Mouse (Mus musculus) left cerebral cortex, adult 11 months (tissue): ENCODE results near the gene Aifm1.
"Not testable (repeated sequence)": the region's sequence is repeated elsewhere in the genome, so short reads cannot be mapped to it uniquely, and the experiment has no call there.

Experiments
- DNase-seq: peaks from one replicate; pipeline ENCODE4 v3.0.0; 2022; ENCODE audit warnings: low spot score

Aifm1 gene

GRCm38 (mm10) chrX:48456956-48457355 is 56.4 kb downstream of the Aifm1 start:
- no peak for DNase-seq

DNA sequence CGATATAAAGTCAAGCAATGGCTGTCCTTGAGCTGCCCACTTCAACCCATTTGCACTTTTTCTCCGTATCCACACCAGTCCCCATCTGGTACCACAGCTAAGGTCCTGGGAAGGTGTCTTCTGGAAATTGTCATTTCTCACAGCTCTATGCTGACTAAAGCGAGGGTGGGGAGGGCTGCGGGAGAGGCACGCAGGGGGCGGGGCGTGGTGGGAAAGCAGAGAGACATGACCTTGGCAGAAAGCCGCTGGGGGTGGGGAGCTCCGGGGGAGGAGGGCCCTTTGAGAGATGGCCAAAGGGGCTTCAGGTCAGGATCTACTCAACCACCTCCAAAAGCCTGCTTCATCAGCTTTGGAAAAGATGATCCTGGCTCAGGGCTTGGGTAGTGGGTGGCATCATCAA is 58.3 kb downstream of the Aifm1 start:
- DNase-seq: no peak

GRCm38 (mm10) chrX:48454495-48454878 is 58.9 kb downstream of the Aifm1 start:
- DNase-seq: no peak

DNA sequence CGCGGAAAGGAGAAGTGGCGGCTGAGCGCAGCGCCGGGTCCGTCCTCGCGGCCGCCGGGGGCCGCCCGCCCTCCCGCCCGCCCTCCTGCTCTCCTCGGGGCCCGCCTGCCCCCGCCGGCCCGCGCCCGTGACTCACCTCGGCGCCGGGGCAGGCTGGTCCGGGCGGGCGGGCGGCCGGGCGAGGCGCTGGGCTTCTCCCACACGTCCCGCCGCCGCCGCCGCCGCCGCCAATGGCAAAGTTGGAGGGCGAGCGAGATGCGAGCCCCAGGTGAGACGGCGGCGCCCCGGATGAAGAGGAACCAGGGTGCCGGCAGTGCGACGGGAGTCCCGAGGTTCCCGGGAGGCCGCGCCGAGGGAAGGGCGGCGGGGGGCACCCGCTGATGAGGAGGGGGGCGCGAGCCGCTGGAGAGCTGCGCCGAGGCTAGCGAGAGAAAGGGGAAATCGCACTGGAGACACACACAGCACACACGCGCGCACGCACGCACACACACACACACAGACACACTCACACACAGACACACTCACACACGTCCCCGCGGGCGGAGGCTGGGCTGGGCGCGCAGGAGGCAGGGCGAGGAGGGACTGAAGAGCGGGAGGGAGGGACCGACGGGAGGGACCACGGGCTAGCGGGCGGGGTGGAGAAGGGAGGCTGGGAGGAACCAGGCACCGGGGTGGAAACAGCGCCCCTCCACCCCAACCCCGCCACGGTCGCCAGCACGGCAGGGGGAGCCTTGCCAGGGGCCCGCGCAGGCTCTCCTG is 59.4 kb downstream of the Aifm1 start:
- no peak for DNase-seq

- DNase-seq: no peak
These were observed 60.3 kb downstream of the Aifm1 start for GRCm38 (mm10) chrX:48452931-48453673.

GRCm38 (mm10) chrX:48452231-48452890 is 61.0 kb downstream of the Aifm1 start:
- no peak for DNase-seq

- DNase-seq: no peak
These were observed 63.7 kb downstream of the Aifm1 start for GRCm38 (mm10) chrX:48449646-48450045.

DNA sequence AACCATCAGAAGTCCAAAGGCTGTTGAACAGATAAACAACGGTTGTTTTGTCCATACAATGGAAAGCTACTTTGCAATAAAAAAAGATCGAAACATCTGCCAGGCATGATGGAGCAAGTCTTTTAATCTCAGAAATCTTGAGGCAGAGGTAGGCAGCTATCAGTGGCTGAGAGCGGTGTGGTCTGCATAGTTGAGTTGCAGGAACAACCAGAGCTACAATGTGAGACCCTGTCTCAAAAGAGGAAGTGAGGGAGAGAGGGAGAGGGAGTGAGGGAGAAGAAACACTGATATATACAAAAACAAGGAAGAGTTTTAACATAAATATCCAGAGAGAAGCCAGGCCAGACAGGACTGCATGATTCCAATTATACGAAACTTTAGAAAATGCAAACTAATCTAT is 68.7 kb downstream of the Aifm1 start:
- no peak for DNase-seq

GRCm38 (mm10) chrX:48441954-48442353 is 71.4 kb downstream of the Aifm1 start:
- DNase-seq: no peak

GRCm38 (mm10) chrX:48441548-48441947 is 71.8 kb downstream of the Aifm1 start:
- DNase-seq: no peak

GRCm38 (mm10) chrX:48439036-48439435 is 74.3 kb downstream of the Aifm1 start:
- no peak for DNase-seq

DNA sequence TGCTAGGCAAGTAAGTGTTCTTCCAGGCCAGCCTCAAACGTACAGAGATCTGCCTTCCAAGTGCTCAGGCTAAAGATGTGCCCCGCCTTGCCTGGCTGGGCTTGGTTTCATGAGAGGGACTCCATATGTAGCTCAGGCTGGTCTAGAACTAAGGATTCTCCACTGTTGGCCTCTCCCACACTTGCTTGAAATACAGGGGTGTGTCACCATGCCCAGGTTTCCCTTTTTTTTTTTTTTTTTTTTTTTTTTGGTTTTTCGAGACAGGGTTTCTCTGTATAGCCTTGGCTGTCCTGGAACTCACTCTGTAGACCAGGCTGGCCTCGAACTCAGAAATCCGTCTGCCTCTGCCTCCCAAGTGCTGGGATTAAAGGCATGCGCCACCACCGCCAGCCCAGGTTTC is 77.3 kb downstream of the Aifm1 start:
- DNase-seq: not testable (repeated sequence)

GRCm38 (mm10) chrX:48435477-48435900 is 77.9 kb downstream of the Aifm1 start:
- no peak for DNase-seq

GRCm38 (mm10) chrX:48434251-48434650 is 79.1 kb downstream of the Aifm1 start:
- no peak for DNase-seq

DNA sequence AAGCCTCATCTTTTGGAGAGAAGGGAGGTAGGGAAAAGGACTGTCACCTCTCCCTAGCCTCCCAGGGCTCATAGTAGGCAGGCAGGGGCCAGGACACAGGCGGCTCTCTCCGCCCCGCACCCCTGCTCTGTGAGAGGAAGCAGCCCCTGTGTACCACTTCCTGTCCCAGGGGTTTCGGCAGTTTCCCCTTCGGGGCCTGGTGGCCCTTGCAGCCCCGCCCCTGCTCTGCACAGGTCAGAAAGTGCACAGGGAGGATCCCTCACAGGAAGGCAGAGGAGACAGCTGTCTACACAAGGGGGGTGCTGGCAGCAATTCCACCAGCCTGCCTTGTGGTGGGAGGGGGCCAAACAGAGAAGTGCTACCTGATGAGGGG is 79.8 kb downstream of the Aifm1 start:
- no peak for DNase-seq

DNA sequence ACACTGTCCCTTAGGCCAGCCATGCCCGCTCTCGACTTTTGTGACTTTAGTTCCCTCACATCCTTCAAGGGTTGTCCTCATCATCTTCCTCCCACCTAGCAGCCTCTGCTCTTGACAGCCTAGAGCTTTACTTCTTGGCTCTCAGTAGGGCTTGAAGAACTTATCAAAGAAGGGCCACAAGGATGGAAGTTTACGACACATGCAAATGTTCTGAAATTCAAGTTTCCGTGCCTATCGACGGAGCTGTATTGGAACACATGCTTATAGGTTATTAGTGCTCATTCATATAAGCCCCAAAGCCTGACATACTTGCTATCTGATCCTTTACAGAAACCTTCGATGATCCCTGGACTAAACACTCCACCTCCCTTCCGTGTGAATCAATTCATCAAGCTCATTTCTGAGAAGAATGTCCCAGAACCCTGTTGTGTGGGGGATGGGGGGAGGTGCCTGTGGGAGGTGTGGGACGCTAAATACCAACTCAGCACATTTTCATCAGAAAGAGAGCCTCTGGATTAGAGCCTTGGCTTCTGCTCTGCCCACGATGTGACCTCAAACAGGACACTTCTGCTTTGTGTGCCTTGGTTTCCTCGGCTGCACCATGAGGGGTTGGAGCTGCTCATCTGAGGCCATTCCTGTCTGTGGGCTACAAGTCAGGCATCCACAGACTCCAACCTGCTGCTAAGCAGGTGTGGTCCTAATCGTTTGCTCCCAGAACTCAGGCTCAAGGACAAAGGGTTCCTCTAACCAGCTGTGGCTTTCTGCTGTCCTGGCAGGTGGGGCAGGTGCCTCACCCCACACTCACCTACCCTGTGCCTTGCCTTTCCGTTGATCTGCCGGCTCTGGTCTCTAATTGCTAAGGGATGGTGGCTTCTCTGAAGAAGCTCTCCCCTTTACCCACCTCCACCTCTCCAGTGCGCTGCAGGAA is 80.5 kb downstream of the Aifm1 start:
- DNase-seq: no peak

DNA sequence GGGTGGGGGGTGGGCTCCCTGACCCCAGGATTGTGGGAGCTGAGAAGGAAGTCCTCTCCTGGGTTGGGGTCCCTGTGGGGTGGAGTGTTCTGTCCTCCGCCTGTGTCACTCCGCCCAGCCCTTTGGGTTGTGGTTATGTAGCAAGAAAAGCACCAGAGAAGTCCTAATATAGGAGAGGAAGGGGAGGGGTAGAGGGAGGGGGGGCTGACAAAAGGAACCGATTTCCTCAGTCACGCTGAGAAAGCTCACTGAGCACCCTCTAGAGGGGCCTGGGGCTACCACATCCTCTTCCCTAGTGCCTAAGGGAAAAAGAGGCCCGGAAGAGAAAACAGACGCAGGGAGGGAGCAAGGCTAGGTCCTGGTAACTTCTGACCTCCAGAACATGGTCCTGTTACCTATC is 83.8 kb downstream of the Aifm1 start:
- DNase-seq: no peak

DNA sequence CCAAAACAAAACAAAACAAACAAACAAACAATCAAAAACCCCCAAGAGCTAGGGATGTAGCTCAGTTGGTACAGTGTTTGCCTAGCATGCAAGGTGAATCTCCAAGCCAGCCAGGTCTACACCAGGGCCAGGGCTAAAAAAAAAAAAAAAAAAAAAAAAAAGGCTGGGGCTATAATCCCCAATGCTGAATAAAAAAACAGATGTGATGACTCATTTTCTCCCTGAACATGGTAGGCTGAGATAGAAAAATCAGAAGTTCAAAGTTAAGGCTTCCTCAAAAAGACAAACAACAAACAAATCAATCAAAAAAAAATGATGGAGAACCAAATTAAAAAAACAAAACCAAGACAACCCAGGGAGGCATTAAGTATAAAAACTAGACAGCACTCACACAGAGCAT is 84.3 kb downstream of the Aifm1 start:
- DNase-seq: no peak

DNA sequence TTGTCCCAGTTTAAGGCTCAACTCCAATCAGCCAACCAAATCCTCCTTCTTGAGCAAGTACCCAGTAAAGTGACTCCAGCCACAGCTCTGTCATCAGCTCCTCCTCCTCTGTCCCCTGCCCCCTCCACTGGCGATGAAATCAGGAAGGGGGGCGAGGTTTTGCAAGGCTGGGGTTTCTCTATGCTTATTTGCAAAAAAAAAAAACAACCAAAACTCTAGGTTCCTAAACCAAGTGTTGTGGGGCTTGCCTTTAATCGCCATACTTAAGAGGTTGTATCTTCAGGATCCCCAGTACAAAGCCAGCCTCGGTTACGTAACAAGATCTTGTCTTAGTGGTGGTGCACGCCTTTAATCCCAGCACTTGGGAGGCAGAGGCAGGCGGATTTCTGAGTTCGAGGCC is 84.7 kb downstream of the Aifm1 start:
- DNase-seq: no peak

DNA sequence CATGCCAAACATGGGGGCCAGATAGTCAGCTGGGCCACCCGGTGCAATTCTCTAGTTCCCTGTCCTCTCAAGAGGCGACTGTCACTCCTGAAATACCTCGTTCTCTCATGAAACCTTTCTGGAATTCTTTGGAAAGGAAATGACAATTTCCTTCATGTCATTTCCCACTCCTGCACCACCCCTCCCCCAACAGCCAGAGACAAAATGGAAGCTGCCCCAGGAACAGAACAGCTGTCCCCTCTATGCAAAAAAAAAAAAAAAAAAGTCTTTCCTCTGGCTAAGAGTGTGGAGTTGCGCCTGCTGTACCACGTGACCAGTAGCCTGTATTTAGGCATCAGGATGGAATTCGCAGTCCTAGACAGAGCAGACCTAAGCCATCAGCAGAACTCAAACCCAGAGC is 85.1 kb downstream of the Aifm1 start:
- no peak for DNase-seq

- DNase-seq: no peak
These were observed 88.1 kb downstream of the Aifm1 start for GRCm38 (mm10) chrX:48425280-48425679.
